Mouse (Mus musculus) lung, embryonic 16.5 days (tissue): ENCODE measurements around the gene Lrba. TPM values are rescaled to one million over a fixed set of nuclear protein-coding genes. Genes with fewer than 3 reads are reported as not detected.

Experiments used
- ATAC-seq: fragments of 200-750 bp; cut with Nextera tagmentation; 2 replicates; pipeline ENCODE4 v1.8.0; 2017; ENCODE audit warnings: low read depth, mild to moderate bottlenecking, moderate library complexity
- H3K27ac ChIP-seq: fragments of 300-500 bp; sonication (generic); 2 replicates; pipeline ENCODE4 v1.5.1; 2014; ENCODE audit warnings: mild to moderate bottlenecking, control low read depth, low read length
- H3K27me3 ChIP-seq: fragments of 300-500 bp; sonication (generic); 2 replicates; pipeline ENCODE4 v1.6.1; 2014; ENCODE audit warnings: low read depth, low read length, mixed read lengths; ENCODE audit not compliant: control insufficient read depth, insufficient read depth
- H3K36me3 ChIP-seq: fragments of 300-500 bp; sonication (generic); 2 replicates; pipeline ENCODE4 v1.6.1; 2014; ENCODE audit warnings: low read length; ENCODE audit not compliant: control insufficient read depth, insufficient read depth
- H3K4me1 ChIP-seq: fragments of 300-500 bp; sonication (generic); replicated peaks from 2 replicates; pipeline ENCODE4 v1.6.1; 2014; ENCODE audit warnings: low read length, mixed read lengths; ENCODE audit not compliant: control insufficient read depth, insufficient read depth
- H3K4me2 ChIP-seq: fragments of 300-500 bp; sonication (generic); 2 replicates; pipeline ENCODE4 v1.6.1; 2014; ENCODE audit warnings: low read depth, low read length, control low read depth
- H3K4me3 ChIP-seq: fragments of 300-500 bp; sonication (generic); 2 replicates; pipeline ENCODE4 v1.5.1; 2014; ENCODE audit warnings: mild to moderate bottlenecking, low read length, control low read depth
- H3K9ac ChIP-seq: fragments of 300-500 bp; sonication (generic); 2 replicates; pipeline ENCODE4 v1.6.1; 2014; ENCODE audit warnings: low read length, control low read depth
- H3K9me3 ChIP-seq: fragments of 300-500 bp; sonication (generic); 2 replicates; pipeline ENCODE4 v1.6.1; 2016; ENCODE audit warnings: low read length; ENCODE audit not compliant: control insufficient read depth
- WGBS: fragments of 180-500 bp; shearing (Covaris S2); extraction: QIAGEN DNeasy Blood & Tissue Kit; methylation state at CpG from one replicate; pipeline ENCODE4 v1.1.7; 2014; 5-methylcytosine and 5-hydroxymethylcytosine counted together
- polyA plus RNA-seq: library from polyadenylated mRNA; unstranded; fragments of >200 nt; fragmentation: Nextera tagmentation; extraction: Ambion mirVana; gene quantifications from 2 replicates; pipeline ENCODE4 v1.2.1, GENCODE M21; 2015

Gene Lrba
- polyA plus RNA-seq, 1 experiment from 2014 or later: 3.4 TPM

DNA sequence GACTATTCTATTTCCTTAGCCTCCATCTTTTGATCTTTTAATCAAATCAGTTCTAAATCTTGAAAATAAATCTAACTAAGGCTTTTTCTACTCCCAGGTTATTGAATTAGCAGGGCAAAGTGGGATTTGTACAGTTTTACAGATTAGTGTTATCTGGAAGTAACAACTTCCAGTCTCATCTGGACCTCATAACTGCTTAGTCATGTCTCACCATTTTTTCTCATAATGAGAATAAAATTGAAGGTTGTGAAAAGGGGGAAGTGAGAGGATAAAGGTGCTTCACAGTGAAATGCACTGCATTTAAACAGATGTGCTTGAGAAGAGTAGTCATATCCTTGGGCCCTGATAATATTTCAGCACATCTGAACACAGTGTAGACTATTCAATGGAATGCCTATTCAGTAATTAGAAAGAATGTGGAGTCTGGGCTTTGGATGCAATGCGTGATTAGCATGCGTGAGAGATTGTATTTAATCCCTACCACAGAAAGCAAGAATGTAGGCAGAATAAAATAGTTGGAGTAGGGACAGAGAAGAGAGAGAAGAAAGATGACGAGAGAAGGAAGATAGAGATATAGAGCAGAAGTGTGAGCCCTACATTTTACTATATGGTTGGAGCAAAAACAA is 298.5 kb downstream of the Lrba start:
- Histone ChIP-seq H3K4me3 (no peak overlapping the region), H3K36me3 (no peaks in the 10 kb centered on the region), H3K27ac (no peak overlapping the region), H3K27me3 (no peaks in the 10 kb centered on the region), H3K9me3 (no peaks in the 10 kb centered on the region), H3K4me2 (no peak overlapping the region), H3K9ac (no peak overlapping the region), H3K4me1 (no peaks in the 10 kb centered on the region)
- WGBS: 76% methylated on average over 3 of the region's 3 CpGs
- ATAC-seq: no peak

DNA sequence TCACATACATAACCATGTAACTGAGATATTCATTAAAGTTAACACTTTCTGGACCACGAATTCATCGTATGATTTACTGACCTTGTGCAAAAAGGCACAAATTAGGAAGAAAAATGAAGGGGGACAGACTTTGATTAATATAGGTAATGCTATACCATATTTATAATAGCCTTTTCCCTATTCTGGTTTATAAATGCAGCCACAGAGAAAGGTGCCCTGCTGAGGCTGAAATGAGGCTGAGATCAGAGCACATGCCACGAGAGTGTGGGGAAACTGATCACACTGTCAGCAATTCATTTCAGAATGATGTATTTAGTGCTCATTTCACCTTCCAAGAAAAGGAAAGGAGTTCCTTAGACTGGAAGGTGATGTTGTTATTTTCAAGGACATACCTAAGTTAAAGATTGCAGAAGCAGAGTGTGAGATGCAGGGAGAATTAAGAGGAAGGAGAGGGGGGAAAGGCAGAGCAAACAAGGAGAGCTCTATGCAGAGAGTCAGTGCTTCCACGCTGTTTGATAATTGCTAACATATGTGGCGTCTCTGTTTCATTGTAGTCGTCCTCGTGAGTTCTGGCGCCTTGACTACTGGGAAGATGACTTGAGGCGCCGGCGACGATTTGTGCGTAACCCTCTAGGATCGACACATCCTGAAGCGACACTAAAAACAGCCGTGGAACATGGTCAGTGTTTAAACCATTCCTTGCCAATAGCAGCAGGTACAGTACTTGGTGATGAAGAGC is 307.2 kb downstream of the Lrba start:
- Histone ChIP-seq H3K9me3 (no peaks in the 10 kb centered on the region), H3K4me3 (no peak overlapping the region), H3K4me1 (no peaks in the 10 kb centered on the region), H3K9ac (no peak overlapping the region), H3K27me3 (no peaks in the 10 kb centered on the region), H3K4me2 (no peak overlapping the region), H3K27ac (no peak overlapping the region), H3K36me3 (no peaks in the 10 kb centered on the region)
- WGBS: 63% methylated on average over 16 of the region's 16 CpGs
- ATAC-seq: no peak

DNA sequence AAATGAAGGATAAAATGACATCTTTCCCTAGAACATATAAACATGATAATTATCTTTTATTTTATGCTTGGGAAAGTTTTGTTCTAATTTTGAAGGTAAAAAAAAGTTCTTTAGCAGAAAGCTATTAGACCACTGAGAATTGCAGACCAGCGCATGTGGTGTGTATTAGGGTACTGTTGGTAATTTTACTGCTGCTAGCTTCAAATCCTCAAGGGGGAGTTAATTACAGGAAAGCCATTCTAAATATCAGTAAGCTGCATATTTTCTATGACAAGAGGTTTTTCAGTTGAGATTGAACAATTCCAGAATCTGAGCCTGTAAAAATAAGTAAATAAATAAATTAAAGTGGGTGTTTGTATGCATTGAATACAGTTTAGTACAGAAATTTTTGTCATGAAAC is 312.3 kb downstream of the Lrba start:
- no peak overlapping the region for H3K27ac ChIP-seq
- no peak overlapping the region for H3K4me2 ChIP-seq
- H3K27me3 ChIP-seq: no peaks in the 10 kb centered on the region
- H3K4me3 ChIP-seq: no peak overlapping the region
- H3K9ac ChIP-seq: no peak overlapping the region
- no peaks in the 10 kb centered on the region for H3K4me1 ChIP-seq
- ATAC-seq: no peak
- 82% methylated on average over 1 of the region's 1 CpGs for WGBS
- no peaks in the 10 kb centered on the region for H3K36me3 ChIP-seq
- no peaks in the 10 kb centered on the region for H3K9me3 ChIP-seq

DNA sequence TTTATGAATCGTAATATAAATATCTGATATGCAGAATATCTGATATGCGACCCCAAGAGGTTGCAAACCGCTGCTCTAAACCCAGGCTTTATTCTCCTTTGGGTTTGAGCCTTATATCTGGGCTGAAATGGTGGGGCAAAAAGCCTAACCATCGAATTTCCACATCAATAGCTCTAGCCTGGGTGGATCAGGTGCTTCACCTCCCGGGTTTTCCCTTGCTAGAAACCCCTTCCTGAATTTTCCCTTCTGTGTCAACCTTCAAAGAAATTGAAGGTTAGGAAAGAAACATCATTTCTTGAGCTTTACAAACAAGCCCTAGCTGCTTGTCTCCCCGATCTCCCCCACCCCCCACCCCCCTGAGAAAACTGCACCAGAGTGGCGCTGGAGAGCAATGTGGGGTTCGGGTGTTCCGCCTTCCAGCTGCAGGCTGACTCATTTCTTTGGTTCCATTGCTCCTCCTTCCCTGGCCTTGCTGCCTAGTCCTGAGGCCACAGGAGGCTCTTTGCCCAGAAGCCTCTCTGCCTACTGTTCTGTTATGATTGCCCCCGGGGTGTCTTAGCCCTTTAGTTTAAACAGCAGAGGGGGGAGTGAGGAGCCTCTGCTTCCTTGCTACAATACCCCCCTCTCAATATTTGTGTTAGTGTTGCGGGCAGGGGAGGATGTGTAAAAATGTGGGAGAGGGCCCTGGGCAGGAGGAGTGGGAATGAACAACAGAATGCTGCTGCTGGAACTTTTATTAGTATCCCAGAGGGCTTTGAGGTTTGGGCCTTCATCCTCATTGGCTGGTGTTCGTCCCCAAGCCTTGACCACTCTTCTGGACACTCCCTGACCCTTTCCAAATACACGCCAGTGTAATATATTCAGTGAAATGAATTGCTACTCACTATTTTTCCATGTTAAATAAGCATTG is 314.4 kb downstream of the Lrba start:
- Histone ChIP-seq H3K4me3 (no peak overlapping the region), H3K9me3 (no peaks in the 10 kb centered on the region), H3K27ac (no peak overlapping the region), H3K4me2 (no peak overlapping the region), H3K4me1 (no peaks in the 10 kb centered on the region), H3K27me3 (no peaks in the 10 kb centered on the region), H3K9ac (no peak overlapping the region), H3K36me3 (no peaks in the 10 kb centered on the region)
- no peak for ATAC-seq
- whole genome bisulfite sequencing: 31% methylated on average over 13 of the region's 13 CpGs

DNA sequence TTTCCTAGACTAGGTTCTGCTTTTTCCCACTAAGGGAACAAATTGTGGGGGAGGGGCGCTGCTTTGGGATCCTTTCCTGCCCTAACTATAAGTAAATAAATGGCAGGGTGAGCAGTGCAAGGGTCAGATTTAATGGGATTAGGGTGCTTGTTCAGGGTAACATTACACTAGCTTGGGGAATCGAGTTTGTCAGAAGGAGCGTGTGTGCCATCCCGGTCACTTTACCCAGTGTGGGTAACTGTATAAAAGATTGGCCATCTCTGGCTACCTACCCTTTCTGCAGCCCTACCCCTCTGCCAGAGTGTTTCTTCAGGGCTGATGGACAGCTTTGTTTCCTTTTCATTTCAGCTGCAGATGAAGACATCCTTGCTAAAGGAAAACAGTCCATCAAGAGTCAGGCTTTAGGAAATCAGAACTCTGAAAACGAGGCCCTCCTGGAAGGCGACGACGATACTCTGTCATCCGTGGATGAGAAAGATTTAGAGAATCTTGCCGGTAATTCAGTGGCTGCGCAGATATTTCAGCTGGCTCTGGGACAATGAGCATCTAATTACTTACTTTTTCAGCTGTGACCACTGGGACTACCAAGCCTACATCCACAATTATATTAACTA is 315.2 kb downstream of the Lrba start:
- no peaks in the 10 kb centered on the region for H3K9me3 ChIP-seq
- peaks cover 1% of the 10 kb centered on the region for H3K27me3 ChIP-seq
- no peak overlapping the region for H3K4me3 ChIP-seq
- no peak overlapping the region for H3K27ac ChIP-seq
- no peaks in the 10 kb centered on the region for H3K36me3 ChIP-seq
- no peak overlapping the region for H3K4me2 ChIP-seq
- 36% methylated on average over 11 of the region's 11 CpGs for WGBS
- no peak overlapping the region for H3K9ac ChIP-seq
- no peaks in the 10 kb centered on the region for H3K4me1 ChIP-seq
- ATAC-seq: no peak

DNA sequence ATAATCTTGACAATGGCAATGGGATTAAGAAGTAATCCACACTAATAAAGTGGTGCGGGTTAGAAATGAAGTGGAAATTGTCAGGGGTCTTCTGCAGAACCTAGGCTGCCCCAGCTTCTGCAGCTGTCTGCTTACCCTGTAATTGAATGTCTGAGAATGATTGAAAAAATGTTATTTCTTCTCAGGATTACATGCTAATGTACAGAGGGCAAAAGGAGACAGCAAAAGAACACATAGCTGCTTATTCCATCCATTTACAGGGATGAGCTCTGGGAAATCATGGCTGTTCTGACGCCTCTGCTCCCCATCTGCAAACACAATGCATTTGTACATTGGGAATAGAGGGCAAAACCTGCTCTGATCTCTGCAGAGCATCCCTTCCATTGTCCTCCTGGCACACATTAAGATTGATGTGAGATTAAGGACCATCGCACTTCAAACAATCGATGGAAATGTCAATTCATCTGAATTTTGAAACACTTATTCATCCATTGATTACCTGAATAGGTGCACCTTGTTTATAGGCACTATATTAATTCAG is 316.7 kb downstream of the Lrba start:
- Histone ChIP-seq H3K27ac (no peak overlapping the region), H3K4me3 (no peak overlapping the region), H3K27me3 (peaks cover 6% of the 10 kb centered on the region), H3K4me1 (no peaks in the 10 kb centered on the region), H3K9me3 (no peaks in the 10 kb centered on the region), H3K9ac (no peak overlapping the region), H3K4me2 (no peak overlapping the region), H3K36me3 (no peaks in the 10 kb centered on the region)
- 73% methylated on average over 4 of the region's 4 CpGs for WGBS
- no peak for ATAC-seq

DNA sequence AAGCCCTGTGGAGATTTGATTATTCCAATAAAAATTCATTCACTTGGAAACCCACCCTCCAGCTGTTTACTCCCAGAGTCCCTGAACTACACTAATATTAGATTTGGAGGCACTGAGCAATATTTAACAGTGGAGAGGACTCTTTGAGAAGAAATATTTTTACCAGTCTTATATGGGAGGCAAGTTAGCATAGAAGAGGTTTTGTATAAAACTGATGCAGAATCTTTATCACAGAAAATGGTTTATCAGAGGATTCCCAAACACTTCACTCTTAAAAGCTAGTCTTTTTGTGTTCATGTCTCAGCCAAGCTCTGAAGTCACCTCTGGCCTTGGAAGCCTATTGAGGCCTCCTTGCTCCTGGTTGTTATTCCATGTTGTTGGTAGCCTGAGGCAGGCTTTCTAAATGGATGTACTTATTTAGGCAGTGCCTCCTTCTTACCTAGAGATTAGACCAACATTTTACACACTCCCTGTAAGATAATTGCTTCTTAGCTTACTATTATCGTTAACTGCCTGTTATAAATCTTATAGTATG is 317.4 kb downstream of the Lrba start:
- Histone ChIP-seq H3K4me2 (no peak overlapping the region), H3K36me3 (no peaks in the 10 kb centered on the region), H3K9me3 (no peaks in the 10 kb centered on the region), H3K27me3 (peaks cover 12% of the 10 kb centered on the region), H3K4me1 (peaks cover 8% of the 10 kb centered on the region), H3K4me3 (no peak overlapping the region), H3K9ac (no peak overlapping the region), H3K27ac (no peak overlapping the region)
- no peak for ATAC-seq
- 76% methylated on average over 1 of the region's 1 CpGs for WGBS

DNA sequence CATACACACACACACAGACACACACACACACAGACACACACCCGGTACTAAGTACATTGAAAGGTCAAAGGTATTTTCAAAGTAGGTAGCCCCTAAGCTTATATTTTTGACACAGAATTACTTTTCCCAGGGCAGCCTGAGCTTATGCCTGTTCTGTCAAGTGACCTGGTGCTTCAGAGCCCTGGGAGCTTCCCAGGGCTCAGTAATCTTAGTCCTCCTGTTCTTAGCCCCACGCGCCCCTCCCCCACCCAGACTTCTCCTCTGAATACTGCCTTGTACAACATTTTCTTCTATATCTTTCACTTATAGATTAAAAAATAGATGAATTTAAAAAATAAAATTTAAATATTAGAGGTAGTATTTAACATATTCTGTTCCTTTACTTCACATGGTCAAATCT is 320.3 kb downstream of the Lrba start:
- Histone ChIP-seq H3K4me1 (peaks cover 16% of the 10 kb centered on the region), H3K27ac (no peak overlapping the region), H3K9ac (no peak overlapping the region), H3K4me2 (no peak overlapping the region), H3K36me3 (no peaks in the 10 kb centered on the region), H3K27me3 (peaks cover 26% of the 10 kb centered on the region), H3K4me3 (no peak overlapping the region), H3K9me3 (no peaks in the 10 kb centered on the region)
- ATAC-seq: no peak
- WGBS: 49% methylated on average over 3 of the region's 3 CpGs
